Mouse (Mus musculus): Measurements from ENCODE around the gene Adamts18. TPM values are rescaled to one million over a fixed set of nuclear protein-coding genes. Genes with fewer than 3 reads are reported as not detected.

Gene Adamts18
- total RNA-seq, 2 experiments from 2014 or later = 0.10 TPM; not detected in 1

GRCm38 (mm10) chr8:113666714-113667432 is 181.7 kb downstream of the Adamts18 start:
- intact Hi-C loops (cut with DNase I) = loop anchor here (10.0 kb wide), 1 partner anchor 188 kb away; no protein-coding TSS in a partner anchor
- no peak for DNase-seq

DNA sequence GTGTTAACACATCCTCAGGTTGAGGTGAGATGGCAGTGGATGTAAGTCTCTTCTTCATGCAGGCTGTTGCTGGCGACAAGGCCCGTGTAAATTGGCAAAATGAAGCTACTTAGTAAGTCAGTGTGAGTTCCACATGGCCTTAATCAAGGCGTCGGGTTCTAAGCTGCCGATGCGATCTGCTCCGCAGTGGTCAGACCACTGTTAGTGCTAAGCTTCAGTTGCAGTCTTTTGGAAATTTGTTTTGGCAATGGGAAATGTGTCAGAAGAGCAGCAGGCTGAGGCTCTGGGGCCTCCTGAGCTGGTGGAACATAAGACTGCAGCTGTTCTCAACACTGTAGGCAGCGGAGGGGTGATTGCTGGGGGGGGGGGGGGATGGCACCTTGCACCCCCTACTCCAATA is 182.6 kb downstream of the Adamts18 start:
- DNase-seq = no peak

DNA sequence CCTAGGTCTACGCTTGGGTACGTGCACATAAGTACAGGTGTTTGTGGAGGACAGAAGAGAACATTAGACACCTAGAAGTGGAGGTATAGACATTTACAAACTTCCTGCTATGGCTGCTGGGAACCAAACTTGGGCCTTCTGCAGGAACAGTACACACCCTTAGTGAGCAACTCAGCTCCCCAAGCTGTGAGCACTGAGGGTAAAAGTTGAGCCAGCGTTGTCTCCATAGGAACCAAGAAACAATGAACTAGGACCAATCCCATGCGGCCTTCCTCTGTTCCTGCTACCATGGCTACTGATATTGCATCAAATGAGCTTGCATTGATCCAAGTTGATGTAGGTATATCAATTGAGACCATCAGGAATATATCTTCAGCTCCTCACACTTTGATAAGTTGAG is 183.5 kb downstream of the Adamts18 start:
- no peak for DNase-seq
- intact Hi-C loops (cut with DNase I) = loop anchor here (2.0 to 10.0 kb wide), 2 partner anchors 190 to 774 kb away; partner anchors contain the start of gene Wwox

More for the DNA sequence above, 182.6 kb downstream of the Adamts18 start:
- intact Hi-C loops (cut with DNase I) = loop anchor here (2.0 to 10.0 kb wide), 2 partner anchors 189 to 773 kb away; partner anchors contain the start of gene Wwox

DNA sequence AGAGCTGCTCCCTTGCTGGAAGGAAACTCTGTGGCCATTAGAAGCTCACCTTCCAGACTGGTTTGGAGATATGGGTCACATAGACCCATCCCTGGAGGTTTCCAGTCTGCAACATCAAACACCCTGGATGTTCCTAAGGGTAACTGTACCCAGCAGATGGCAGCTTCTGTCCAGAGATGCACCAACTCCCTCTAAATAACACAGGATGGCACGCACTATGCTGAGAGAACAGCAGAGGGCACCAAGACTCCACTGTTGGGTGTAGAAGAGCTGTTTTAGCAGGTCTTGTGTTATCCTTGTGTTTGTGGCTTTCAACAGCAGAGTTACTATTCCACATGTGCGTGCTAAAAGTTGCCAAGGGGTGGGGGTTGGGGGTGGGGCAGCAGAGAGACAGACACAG is 184.0 kb downstream of the Adamts18 start:
- peak; percentile 84 to 89 for DNase-seq
- intact Hi-C loops (cut with DNase I) = loop anchor here (1.0 to 10.0 kb wide), 5 partner anchors 190 to 774 kb away; partner anchors contain the start of gene Wwox

DNA sequence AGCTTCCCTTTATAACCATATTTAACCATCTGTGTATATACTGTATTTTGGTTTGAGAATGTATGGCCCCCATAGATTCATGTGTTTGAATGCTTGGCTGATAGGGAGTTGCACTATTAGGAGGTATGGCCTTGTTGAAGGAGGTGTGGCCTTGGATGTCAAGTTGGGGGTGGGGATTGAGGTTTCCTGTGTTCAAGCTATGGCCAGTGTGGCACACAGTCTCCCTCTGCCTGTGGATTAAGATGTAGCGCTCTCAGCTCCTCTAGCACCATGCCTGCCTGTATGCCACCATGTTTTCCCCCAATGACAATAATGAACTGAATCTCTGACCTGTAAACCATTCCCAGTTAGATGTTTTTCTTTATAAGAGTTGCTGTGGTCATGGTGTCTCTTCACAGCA is 188.4 kb downstream of the Adamts18 start:
- intact Hi-C loops (cut with DNase I) = loop anchor here (5.0 to 10.0 kb wide), 2 partner anchors 195 to 707 kb away; no protein-coding TSS in a partner anchor
- DNase-seq = no peak

DNA sequence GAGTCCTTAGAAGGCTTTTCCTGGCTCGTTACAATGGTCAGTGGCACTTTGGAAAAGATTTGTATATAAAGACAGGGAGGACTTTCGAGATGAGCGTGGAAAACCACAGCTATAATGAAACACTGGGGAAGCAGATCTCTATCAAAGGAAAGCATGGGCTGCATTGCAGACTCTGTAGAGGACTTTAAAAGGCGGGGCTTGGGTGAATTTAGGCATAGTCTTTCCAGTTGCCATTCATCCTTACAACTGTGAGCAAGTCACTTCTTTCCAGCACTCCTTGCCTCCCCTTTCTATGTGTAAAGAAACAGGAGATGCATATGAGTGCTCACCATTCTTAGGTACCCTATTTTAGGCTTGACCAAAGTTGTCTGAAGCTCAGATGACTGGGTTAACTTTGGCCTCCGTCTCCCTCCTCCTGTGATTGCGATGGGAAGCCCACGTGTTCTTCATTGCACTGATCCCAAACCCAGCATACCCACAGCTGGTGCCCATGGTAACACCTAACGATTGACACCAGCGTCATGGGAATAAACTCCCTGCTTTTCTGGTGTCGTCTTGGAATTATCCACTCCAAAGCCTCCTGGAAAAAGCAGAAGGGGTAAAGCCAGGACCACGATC is 191.7 kb downstream of the Adamts18 start:
- intact Hi-C loops (cut with DNase I) = no loop called here
- DNase-seq = no peak

DNA sequence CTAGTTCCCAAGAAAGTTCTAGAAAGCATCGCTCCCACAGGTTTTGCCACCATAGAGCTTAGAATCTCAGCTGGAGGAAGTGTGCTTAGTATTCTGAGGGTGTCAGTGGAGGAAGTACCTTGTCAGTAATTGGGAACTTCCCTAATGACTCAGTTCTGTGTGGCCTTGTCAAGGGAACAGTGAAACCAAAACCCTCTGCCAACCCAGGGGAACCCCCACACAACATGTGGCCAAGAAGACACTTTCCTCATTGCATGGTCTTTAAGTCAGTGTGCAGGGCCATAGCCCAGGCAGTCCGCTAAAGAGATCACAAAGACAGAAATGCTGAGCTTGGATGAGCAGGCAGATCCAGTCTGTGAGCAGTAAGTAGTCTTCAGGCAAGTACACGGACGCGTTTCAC is 192.4 kb downstream of the Adamts18 start:
- DNase-seq = no peak
- intact Hi-C loops (cut with DNase I) = no loop called here

GRCm38 (mm10) chr8:113653151-113653550 is 195.4 kb downstream of the Adamts18 start:
- no peak for DNase-seq
- intact Hi-C loops (cut with DNase I) = no loop called here

GRCm38 (mm10) chr8:113652450-113652849 is 196.1 kb downstream of the Adamts18 start:
- no peak for DNase-seq
- intact Hi-C loops (cut with DNase I) = no loop called here

Other genes with a start within 250 kb of the Adamts18 start
- gene Mon1b, start 213.2 kb downstream of the Adamts18 start, total RNA-seq (2021) = 1 to 10 TPM; 6.6 to 7.0 TPM
- not detected for gene Syce1l, start 205.5 kb downstream of the Adamts18 start, total RNA-seq (2021)